Mouse (Mus musculus): ENCODE data around the gene Ephb4.

DNA sequence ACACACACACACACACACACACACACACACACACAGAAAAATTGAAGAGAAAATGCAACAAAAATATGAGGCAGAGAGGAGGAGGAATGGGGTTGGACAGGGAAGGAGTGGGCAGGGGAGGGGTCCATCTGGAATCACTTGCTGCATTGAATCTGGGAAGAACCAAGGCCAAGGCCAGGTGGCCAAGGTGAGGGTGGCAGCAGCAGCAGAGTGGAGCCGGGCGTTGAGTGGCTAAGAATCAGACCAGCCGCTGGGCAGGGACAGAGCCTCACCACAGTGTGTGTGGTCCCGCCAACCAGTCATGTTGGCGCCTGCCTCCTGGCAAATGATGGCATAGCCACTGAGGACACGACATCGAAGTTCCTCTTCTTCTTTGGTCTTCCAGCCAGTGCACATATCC, 33.5 kb downstream of the Ephb4 start:
- TF ChIP-seq CTCF (IDR thresholded peaks at IDR 0.05; ENCODE audit: low read depth, low read length), result no peak
- no peak for TF ChIP-seq GATA1 (IDR thresholded peaks at IDR 0.05; ENCODE audit: borderline replicate concordance, low read length)
- TF ChIP-seq GATA2 (IDR thresholded peaks at IDR 0.05; ENCODE audit: borderline replicate concordance, low read depth, low read length), result no peak

All from G1E (cell line).